Mouse (Mus musculus) kidney, embryonic 15.5 days (tissue): ENCODE results near the gene Egfem1. TPM values are rescaled to one million over a fixed set of nuclear protein-coding genes. Genes with fewer than 3 reads are reported as not detected.

Experiments
- microRNA counts: library from miRNA; unstranded; fragments of <30 nt; microRNA quantifications from one replicate; lab custom pipeline; 2016
- microRNA-seq: library from miRNA; unstranded; fragments of <30 nt; microRNA quantifications from one replicate; pipeline ENCODE4, GENCODE M21; 2016
- polyA plus RNA-seq: library from polyadenylated mRNA; unstranded; fragments of >200 nt; fragmentation: Nextera tagmentation; extraction: Ambion mirVana; gene quantifications from 2 replicates; pipeline ENCODE4 v1.2.1, GENCODE M21; 2015

Gene Egfem1
- polyA plus RNA-seq, 1 experiment from 2014 or later, result 1.4 TPM

MicroRNAs within 50 kb of the gene (microRNA counts, 519-probe panel; counts per million panel counts)
- 2,588 counts per million, percentile 54 among the panel's probes with 10 or more counts for microRNA mmu-miR-551b (lab: Ali Mortazavi, UCI)

Small RNAs within 50 kb of the gene (microRNA-seq; reads per million reads assigned to microRNA genes)
- gene Mir21b, result not detected
- gene Mir551b, result 1.0 reads per million

Other genes starting within 250 kb of the Egfem1 start
- gene Gm1527, start 189.4 kb upstream of the Egfem1 start, polyA plus RNA-seq, result not detected in 2 replicates